Mouse (Mus musculus): ENCODE results near the gene Agfg2.

Gene Agfg2

DNA sequence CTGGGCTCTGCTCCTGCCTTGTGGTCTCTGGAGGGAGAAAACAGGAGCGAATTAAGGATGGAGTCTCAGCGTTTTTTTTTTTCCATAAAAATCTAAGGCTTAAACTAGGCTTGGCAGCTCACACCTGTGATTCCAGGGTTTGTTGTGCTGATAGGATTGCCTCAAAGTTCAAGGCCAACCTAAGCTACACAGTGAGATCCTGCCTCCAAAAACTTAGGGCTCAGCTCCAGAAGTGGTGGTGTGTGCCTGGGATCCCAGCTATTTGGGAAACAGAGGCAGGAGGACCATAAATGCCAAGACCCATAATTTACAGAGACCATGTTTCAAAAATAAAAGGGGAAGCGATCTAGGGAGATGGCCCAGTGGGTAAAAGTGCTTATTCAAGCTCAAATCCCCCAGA lies 75.2 kb downstream of the Agfg2 start:
- no peak for DNase-seq (ENCODE audit: low spot score)

DNA sequence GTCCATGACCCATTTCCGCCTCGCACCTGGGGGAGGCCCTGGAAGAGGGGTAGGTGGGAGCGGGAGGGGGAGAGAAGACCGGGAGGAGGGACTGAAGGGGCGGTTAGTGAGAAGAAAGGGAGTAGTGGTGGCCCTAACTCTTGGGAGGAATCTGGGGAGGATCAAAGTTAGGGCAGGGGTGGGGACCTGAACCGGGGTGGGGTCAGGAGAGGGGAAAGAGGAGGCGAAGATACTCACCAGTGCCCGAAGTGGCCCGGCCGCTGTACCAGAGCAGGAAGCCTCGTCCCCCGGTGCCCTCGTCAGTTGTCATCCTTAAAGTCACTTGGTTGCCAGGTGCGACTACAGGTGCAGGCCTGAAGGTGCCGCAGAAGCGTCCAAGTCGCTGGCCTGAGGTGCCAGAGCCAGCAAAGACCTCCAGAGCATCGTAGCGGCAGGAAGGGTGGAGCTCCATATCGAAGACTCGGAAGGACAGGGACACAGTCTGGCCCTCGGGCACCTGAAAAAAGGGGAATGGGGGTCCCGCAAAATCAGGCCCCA lies 75.8 kb downstream of the Agfg2 start:
- DNase-seq (ENCODE audit: low spot score), result no peak

GRCm38 (mm10) chr5:137607860-137608653 lies 76.5 kb downstream of the Agfg2 start:
- DNase-seq (ENCODE audit: low spot score), result no peak

GRCm38 (mm10) chr5:137601365-137601729 lies 83.2 kb downstream of the Agfg2 start:
- DNase-seq (ENCODE audit: low spot score), result no peak

- DNase-seq (ENCODE audit: low spot score), result peak; percentile 98
These were observed 83.7 kb downstream of the Agfg2 start, which contains the start of gene Mospd3 for GRCm38 (mm10) chr5:137600619-137601364. TSS of gene Mospd3 (minus strand) at chr5:137601058.

Data from c-Kit-positive CD71-positive TER-119-positive erythroid progenitor cells, embryonic 14.5 days (primary cell).